Mouse (Mus musculus) limb, embryonic 15.5 days (tissue): ENCODE data around the gene Morn1. TPM values are rescaled to one million over a fixed set of nuclear protein-coding genes. Genes with fewer than 3 reads are reported as not detected.
A peak's percentile ranks its signal among the peaks of the same experiment; 100 is the strongest.

Experiments
- ATAC-seq: fragments of 200-750 bp; cut with Nextera tagmentation; 2 replicates; pipeline ENCODE4 v1.8.0; 2017; ENCODE audit warnings: low read depth, moderate TSS enrichment; ENCODE audit not compliant: insufficient number of reproducible peaks, low FRiP score, low TSS enrichment
- H3K27ac ChIP-seq: fragments of 300-500 bp; sonication (generic); 2 replicates; pipeline ENCODE4 v1.5.1; 2015; ENCODE audit warnings: moderate library complexity, mild to moderate bottlenecking, inconsistent platforms
- H3K27me3 ChIP-seq: fragments of 300-500 bp; sonication (generic); 2 replicates; pipeline ENCODE4 v1.6.1; 2015; ENCODE audit warnings: inconsistent platforms
- H3K36me3 ChIP-seq: fragments of 300-500 bp; sonication (generic); 2 replicates; pipeline ENCODE4 v1.6.1; 2015; ENCODE audit warnings: inconsistent platforms
- H3K4me1 ChIP-seq: fragments of 300-500 bp; sonication (generic); 2 replicates; pipeline ENCODE4 v1.6.1; 2015; ENCODE audit warnings: inconsistent platforms
- H3K4me2 ChIP-seq: fragments of 300-500 bp; sonication (generic); 2 replicates; pipeline ENCODE4 v1.6.1; 2015; ENCODE audit warnings: mild to moderate bottlenecking, inconsistent platforms
- H3K4me3 ChIP-seq: fragments of 300-500 bp; sonication (generic); 2 replicates; pipeline ENCODE4 v1.5.1; 2015; ENCODE audit warnings: mild to moderate bottlenecking, inconsistent platforms
- H3K9ac ChIP-seq: fragments of 300-500 bp; sonication (generic); 2 replicates; pipeline ENCODE4 v1.6.1; 2015; ENCODE audit warnings: inconsistent platforms
- H3K9me3 ChIP-seq: fragments of 300-500 bp; sonication (generic); 2 replicates; pipeline ENCODE4 v1.6.1; 2016; ENCODE audit warnings: inconsistent platforms
- WGBS: fragments of 180-500 bp; shearing (Covaris S2); methylation state at CpG from one replicate; pipeline ENCODE4 v1.1.7; 2015; 5-methylcytosine and 5-hydroxymethylcytosine counted together
- polyA plus RNA-seq: library from polyadenylated mRNA; unstranded; fragments of >200 nt; fragmentation: Nextera tagmentation; extraction: Ambion mirVana; gene quantifications from 2 replicates; pipeline ENCODE4 v1.2.1, GENCODE M21; 2015

Morn1 gene
- polyA plus RNA-seq, 1 experiment from 2014 or later: 5.0 TPM

DNA sequence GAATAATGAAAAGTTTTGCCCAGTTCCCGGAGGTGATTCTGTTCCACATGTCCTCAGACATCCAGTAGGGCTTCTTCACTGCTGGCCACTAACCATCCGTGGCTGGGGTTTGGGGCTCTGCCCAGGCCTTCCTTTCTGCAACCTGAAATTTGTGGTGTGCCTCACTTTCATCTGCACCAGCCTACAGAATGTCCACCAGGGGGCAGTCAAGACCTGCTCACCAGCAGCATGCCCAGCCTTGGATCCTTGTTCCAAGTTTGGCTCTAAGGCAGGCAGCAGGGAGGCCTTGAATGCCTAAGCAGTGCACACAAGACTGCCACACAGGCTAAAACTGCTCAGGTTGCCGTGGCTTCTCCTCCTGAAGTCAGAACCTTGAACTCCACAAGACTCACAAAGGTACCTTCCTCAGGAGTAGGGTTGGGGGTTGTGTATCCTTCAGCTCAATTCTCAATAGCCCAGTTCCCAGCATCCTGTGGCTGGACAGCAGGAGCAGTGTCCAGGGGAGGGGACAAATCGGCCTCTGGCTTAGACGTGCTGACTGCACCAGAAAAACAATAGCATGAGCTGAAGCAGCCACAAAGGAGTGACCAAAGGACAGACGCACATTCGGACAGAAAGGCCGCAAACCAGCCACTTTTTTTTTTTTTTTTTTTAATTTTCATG is 9.0 kb downstream of the Morn1 start:
- ATAC-seq: peak; percentile 67
- Histone ChIP-seq H3K4me1 (peaks cover 23% of the 10 kb centered on the region), H3K9ac (no peak overlapping the region), H3K36me3 (peaks cover 12% of the 10 kb centered on the region; the same call in 1 of the 2 replicates), H3K9me3 (no peaks in the 10 kb centered on the region), H3K27ac (peak overlapping the region; percentile 62), H3K4me2 (no peak overlapping the region), H3K4me3 (no peak overlapping the region), H3K27me3 (no peaks in the 10 kb centered on the region)
- 40% methylated on average over 8 of the region's 8 CpGs for WGBS

DNA sequence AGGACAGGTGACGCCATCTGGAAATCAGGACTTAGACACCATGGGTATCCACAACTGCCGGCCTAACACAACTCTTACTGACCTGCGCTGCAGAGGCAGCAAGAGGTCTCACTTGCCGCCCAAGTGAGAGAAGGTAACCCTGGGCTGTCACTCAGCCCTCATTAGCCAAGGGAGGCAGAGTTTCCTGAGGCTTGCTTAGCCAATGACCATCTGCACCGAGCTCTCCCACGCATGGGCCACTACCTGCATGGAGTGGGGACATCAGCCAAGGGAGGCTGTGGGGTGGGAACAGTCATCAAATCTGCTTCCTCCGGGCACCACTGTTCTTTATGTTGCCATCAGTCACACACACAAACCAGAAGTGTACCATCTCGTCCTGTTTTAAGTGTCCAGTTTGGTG is 9.6 kb downstream of the Morn1 start:
- Histone ChIP-seq H3K4me1 (peaks cover 24% of the 10 kb centered on the region), H3K36me3 (peaks cover 9% of the 10 kb centered on the region; the same call in 1 of the 2 replicates), H3K4me2 (no peak overlapping the region), H3K9ac (no peak overlapping the region), H3K27ac (no peak overlapping the region; the same call in 1 of the 2 replicates), H3K27me3 (no peaks in the 10 kb centered on the region), H3K9me3 (no peaks in the 10 kb centered on the region), H3K4me3 (no peak overlapping the region)
- no peak for ATAC-seq
- WGBS: 81% methylated on average over 8 of the region's 8 CpGs

DNA sequence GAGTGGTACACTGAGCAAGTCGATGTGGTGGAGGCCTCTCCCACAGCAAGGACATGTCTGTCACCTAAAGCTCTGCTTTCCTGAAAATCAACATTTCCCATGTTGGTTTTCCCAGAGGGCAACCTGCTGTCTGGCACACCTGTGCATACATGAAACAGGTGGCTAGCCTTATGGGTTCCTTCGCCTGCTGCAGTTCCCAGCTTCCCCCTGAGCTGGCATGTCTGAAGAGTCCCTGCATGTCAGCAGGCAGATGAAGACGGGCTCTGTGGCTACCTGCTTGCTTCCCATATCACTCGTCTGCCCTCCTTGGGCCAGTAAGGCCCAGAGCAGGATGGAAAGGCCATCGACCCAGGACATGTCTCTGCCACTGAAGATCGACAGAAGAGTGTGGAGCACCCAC is 11.1 kb downstream of the Morn1 start:
- H3K4me2 ChIP-seq: no peak overlapping the region
- H3K36me3 ChIP-seq: 0 out of 2 replicates have a peak, but pooled peaks cover 6% of the 10 kb centered on the region
- H3K4me3 ChIP-seq: no peak overlapping the region
- H3K9me3 ChIP-seq: no peaks in the 10 kb centered on the region
- H3K27ac ChIP-seq: no peak overlapping the region
- no peak overlapping the region for H3K9ac ChIP-seq
- peaks cover 24% of the 10 kb centered on the region for H3K4me1 ChIP-seq
- ATAC-seq: no peak
- H3K27me3 ChIP-seq: no peaks in the 10 kb centered on the region
- WGBS: 81% methylated on average over 6 of the region's 6 CpGs

DNA sequence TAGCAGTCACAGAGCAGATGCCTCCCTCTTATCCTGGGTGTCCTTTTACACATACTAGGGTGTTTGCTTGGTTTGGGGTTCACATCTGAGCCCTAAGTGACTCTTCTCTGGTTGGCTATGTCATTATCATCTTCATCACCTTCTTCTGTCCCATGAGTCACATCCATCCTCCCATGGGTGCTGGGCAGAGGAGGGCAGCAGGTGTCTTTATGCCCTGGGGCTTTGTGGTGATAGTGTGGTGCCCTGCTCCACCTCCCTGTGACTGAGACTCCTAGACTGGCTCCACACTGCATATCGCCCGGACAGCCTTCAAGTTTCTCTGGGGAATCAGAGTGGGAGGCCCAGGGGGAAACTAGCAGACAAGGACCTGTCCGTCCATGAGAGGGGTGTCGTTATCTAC is 12.2 kb downstream of the Morn1 start:
- H3K36me3 ChIP-seq: no peaks in the 10 kb centered on the region

DNA sequence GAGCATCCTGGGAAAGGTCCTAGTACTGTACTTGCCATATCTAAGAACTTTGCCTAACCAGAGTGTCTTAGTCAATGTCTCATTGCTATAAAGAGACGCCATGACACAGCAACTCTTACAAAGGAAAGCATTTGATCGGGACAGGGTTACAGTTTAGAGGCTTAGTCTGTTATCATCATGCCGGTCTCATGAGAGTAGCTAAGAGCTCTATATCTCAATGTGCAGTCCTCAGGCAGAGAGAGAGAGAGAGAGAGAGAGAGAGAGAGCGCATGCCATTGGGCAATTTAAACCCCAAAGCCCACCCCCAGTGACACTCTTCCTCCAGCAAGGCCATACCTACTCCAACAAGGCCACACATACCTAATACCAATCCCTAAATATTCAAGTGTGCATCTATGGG is 21.5 kb downstream of the Morn1 start:
- no peak overlapping the region for H3K27ac ChIP-seq
- H3K9ac ChIP-seq: no peak overlapping the region
- no peak for ATAC-seq
- no peaks in the 10 kb centered on the region for H3K27me3 ChIP-seq
- no peaks in the 10 kb centered on the region for H3K9me3 ChIP-seq
- no peak overlapping the region for H3K4me2 ChIP-seq
- H3K36me3 ChIP-seq: no peaks in the 10 kb centered on the region
- WGBS: 96% methylated on average over 4 of the region's 4 CpGs
- H3K4me3 ChIP-seq: no peak overlapping the region
- H3K4me1 ChIP-seq: peaks cover 25% of the 10 kb centered on the region

More for the DNA sequence above, 12.2 kb downstream of the Morn1 start:
- WGBS: 77% methylated on average over 4 of the region's 4 CpGs
- Histone ChIP-seq H3K4me2 (no peak overlapping the region), H3K4me3 (no peak overlapping the region), H3K27ac (no peak overlapping the region), H3K9ac (no peak overlapping the region), H3K4me1 (peaks cover 24% of the 10 kb centered on the region), H3K27me3 (no peaks in the 10 kb centered on the region), H3K9me3 (no peaks in the 10 kb centered on the region)
- no peak for ATAC-seq

DNA sequence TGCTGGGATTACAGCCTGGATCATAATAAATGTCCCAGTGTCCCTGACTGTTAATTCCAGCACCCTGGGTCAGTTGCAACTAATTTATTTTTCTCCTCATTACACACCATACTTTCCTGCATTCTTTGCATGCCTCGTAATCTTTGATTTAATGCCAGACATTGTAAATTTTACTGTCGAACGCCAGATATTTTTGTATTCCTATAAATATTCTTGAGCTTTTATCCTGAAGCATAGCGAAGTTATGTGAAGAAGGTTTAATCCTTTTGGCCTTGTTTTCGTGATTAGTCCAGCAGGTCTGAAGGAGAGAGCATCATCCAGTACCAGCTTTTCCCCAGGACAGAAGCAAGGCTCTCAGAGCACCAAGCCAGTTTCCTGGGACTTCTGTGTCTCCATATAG is 23.1 kb downstream of the Morn1 start:
- Histone ChIP-seq H3K4me3 (no peak overlapping the region), H3K27ac (peak overlapping the region; percentile 80), H3K4me2 (no peak overlapping the region), H3K9me3 (no peaks in the 10 kb centered on the region), H3K36me3 (no peaks in the 10 kb centered on the region), H3K4me1 (peaks cover 38% of the 10 kb centered on the region), H3K27me3 (no peaks in the 10 kb centered on the region), H3K9ac (no peak overlapping the region)
- no peak for ATAC-seq
- 19% methylated on average over 5 of the region's 5 CpGs for WGBS

DNA sequence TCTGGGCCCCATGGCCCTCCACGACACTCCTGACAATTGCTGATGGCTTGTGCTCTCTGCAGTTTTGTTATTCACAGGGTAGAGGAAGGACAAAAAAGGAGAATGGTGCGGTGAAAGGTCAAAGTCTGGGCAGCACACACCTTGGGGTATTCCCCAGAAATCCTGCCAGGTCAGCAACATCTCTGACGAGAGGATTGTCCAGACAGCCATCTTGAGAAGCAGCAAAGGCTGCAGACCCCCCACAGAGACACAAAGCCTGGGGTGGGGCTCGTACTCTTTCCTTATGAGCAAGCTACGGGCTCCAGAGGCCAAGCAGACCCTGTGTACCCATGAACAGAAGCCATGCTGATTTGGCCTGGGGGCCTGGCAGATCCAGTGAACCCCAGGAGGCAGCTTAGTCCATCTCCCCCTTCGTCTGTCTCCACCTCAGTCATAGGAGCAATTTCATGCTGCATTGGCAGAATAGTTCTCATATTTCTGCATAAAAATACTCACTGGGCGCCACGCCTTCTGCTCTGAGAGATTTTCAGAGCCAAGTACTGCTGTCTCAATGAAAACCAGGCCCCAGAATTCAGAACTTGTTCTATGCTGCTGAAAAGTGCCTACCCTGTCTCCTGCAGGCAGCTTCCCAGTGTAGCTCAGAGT is 27.5 kb downstream of the Morn1 start:
- peak; percentile 64; the same call in 1 of the 2 replicates for ATAC-seq
- Histone ChIP-seq H3K9ac (no peak overlapping the region), H3K27me3 (no peaks in the 10 kb centered on the region), H3K27ac (peak overlapping the region; percentile 89), H3K4me1 (peaks cover 59% of the 10 kb centered on the region), H3K9me3 (peaks cover 4% of the 10 kb centered on the region; the same call in 1 of the 2 replicates), H3K36me3 (0 out of 2 replicates have a peak, but pooled peaks cover 6% of the 10 kb centered on the region), H3K4me2 (peak overlapping the region; percentile 12; the same call in 1 of the 2 replicates), H3K4me3 (no peak overlapping the region)
- WGBS: 24% methylated on average over 8 of the region's 8 CpGs

DNA sequence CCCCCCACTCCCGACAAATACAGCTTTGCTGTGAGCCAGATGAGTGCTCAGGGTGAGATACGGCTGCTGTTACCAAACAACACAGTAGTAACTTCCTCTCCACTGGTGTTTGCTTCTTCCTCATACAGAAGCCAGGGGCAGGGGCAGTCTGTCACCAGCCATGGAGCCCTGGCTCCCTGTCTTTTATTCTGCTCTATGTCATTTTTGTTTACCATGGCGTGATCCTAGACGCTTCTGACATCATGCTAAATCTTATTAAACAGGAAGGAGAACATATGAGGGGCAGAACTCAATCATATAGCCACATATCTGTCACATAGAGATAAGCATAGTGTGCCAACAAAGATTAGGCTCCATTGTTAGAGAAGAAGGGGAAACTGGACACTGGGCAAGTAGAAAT is 30.2 kb downstream of the Morn1 start:
- 80% methylated on average over 4 of the region's 4 CpGs for WGBS
- Histone ChIP-seq H3K9ac (no peak overlapping the region), H3K36me3 (0 out of 2 replicates have a peak, but pooled peaks cover 6% of the 10 kb centered on the region), H3K4me3 (no peak overlapping the region), H3K4me1 (peaks cover 60% of the 10 kb centered on the region), H3K27me3 (no peaks in the 10 kb centered on the region), H3K9me3 (peaks cover 4% of the 10 kb centered on the region; the same call in 1 of the 2 replicates), H3K4me2 (no peak overlapping the region), H3K27ac (no peak overlapping the region)
- no peak for ATAC-seq

DNA sequence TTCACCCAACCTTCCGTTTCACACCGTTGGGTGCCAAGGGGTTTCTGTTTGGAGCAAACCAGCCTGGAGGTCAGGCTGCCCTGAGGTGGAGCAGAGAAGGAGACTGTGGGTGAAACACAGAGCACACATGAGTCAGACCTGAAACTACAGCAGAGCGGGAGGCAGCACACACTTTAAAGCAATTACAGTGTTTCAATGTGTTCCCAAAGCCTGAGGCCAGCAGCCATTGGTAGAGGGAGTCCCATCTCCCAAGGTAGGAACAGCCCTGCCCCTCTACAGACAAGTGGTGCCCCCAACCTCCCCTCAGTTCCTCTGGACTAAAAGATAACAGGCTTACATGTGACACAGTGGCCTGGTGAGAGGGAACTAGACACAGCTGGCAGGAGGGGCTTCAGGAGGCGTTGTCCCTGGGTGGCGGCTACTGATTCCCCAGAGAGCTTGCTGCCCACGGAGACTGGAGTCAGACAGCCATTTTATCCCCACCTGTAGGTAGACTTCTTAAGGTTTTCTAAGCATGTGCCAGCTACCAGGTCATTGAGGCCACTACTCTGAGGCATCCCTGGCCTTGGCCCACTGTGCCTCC is 31.1 kb downstream of the Morn1 start:
- H3K27ac ChIP-seq: no peak overlapping the region; the same call in 1 of the 2 replicates
- H3K4me2 ChIP-seq: no peak overlapping the region

DNA sequence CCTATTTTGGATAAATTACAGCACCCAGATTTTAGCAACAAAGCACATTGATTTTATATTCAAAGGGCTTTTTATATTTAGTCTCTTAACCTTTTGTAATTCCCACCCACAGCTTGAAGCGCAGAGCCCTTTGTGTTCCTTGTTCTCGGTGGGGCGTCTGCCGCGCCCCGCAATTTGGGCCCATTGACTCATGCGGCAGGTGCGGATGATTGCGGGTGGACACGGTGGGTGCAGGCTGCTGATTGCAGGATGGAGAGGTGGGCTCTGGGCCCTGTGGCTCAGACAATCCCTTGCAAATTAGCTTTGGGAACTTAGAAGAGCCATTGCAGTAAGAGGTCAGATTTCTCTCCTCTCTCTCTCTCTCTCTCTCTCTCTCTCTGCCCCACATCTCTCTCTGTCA is 31.9 kb downstream of the Morn1 start:
- Histone ChIP-seq H3K9me3 (peaks cover 4% of the 10 kb centered on the region; the same call in 1 of the 2 replicates), H3K4me3 (no peak overlapping the region), H3K27ac (no peak overlapping the region), H3K27me3 (no peaks in the 10 kb centered on the region), H3K4me1 (peaks cover 71% of the 10 kb centered on the region), H3K4me2 (no peak overlapping the region), H3K9ac (no peak overlapping the region), H3K36me3 (0 out of 2 replicates have a peak, but pooled peaks cover 6% of the 10 kb centered on the region)
- ATAC-seq: no peak
- WGBS: 87% methylated on average over 10 of the region's 10 CpGs

More for the DNA sequence above, 31.1 kb downstream of the Morn1 start:
- no peak for ATAC-seq
- Histone ChIP-seq H3K4me3 (no peak overlapping the region), H3K9me3 (peaks cover 4% of the 10 kb centered on the region; the same call in 1 of the 2 replicates), H3K4me1 (peaks cover 68% of the 10 kb centered on the region), H3K9ac (no peak overlapping the region), H3K36me3 (0 out of 2 replicates have a peak, but pooled peaks cover 6% of the 10 kb centered on the region), H3K27me3 (no peaks in the 10 kb centered on the region)
- whole genome bisulfite sequencing: 86% methylated on average over 6 of the region's 6 CpGs

DNA sequence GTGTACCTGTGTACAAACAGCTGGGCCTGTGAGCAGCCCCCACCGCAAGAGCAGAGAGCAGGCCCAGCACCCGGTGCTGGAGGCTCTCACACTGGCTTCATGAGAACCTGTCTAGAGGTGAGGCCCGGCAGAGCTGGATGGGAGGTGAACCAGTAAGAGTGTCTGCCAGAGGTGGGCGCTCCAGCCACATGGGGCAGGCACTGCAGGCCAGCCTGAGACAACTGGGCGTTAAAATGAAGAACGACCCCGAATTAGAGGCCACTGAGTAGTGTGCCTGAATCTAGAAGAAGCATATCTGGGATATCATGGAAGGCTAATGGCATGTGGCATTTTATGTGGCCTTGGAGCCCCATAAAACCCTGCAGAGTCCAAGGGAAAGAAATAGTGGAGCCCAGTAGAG is 33.7 kb downstream of the Morn1 start:
- peaks cover 70% of the 10 kb centered on the region for H3K4me1 ChIP-seq
- 69% methylated on average over 7 of the region's 7 CpGs for WGBS
- H3K27me3 ChIP-seq: no peaks in the 10 kb centered on the region
- peak overlapping the region; percentile 96 for H3K27ac ChIP-seq
- H3K4me2 ChIP-seq: no peak overlapping the region
- peaks cover 4% of the 10 kb centered on the region; the same call in 1 of the 2 replicates for H3K9me3 ChIP-seq
- no peak overlapping the region for H3K4me3 ChIP-seq
- H3K36me3 ChIP-seq: 0 out of 2 replicates have a peak, but pooled peaks cover 6% of the 10 kb centered on the region
- ATAC-seq: no peak
- no peak overlapping the region for H3K9ac ChIP-seq

DNA sequence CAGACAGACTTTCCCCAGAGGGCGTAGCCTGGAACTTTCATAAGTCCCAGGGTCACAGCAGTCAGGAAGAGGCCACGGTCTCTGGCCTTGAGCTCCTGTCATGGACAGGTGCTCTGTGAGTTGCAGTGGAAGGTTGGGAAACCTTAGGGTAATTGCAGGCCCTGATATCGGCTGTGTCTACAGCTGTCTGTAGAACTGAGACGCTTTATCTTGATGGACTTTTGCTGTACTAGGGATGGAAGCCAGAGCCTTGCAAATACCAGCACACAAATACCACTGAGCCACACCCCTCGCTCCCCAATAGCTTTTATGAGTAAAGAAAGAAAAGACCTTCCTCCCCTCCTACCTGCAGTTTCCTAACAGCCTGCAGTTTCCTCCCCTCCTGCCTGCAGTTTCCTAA is 34.2 kb downstream of the Morn1 start:
- Histone ChIP-seq H3K4me2 (no peak overlapping the region), H3K4me1 (peaks cover 71% of the 10 kb centered on the region), H3K9ac (no peak overlapping the region), H3K9me3 (peaks cover 4% of the 10 kb centered on the region; the same call in 1 of the 2 replicates), H3K36me3 (0 out of 2 replicates have a peak, but pooled peaks cover 6% of the 10 kb centered on the region), H3K27ac (peak overlapping the region; percentile 96), H3K4me3 (no peak overlapping the region), H3K27me3 (no peaks in the 10 kb centered on the region)
- ATAC-seq: no peak
- WGBS: 42% methylated on average over 5 of the region's 5 CpGs
